Mouse (Mus musculus) megakaryocyte-erythroid progenitor cell, adult 5-6 weeks (primary cell): Measurements from ENCODE around the gene Galnt18. TPM values are rescaled to one million over a fixed set of nuclear protein-coding genes. Genes with fewer than 3 reads are reported as not detected.

Experiments used
- ATAC-seq: replicated peaks from 2 replicates; pipeline ENCODE4 v1.8.0; 2016; ENCODE audit warnings: mild to moderate bottlenecking, inconsistent platforms; ENCODE audit not compliant: severe bottlenecking, poor library complexity, low FRiP score, low TSS enrichment
- total RNA-seq, 2 experiments: library from RNA; stranded (forward) in 1 of 2; stranded (reverse) in 1 of 2; fragments of 200-1000, 215-1000 nt in 1 of 2; fragments of >200 nt in 1 of 2; fragmentation: Nextera tagmentation in 1 of 2; gene quantifications; 2 replicates each; pipeline ENCODE4 v1.2.3; 2014 to 2017

The Galnt18 gene
- total RNA-seq, 2 experiments from 2014 or later = not detected

GRCm38 (mm10) chr7:111601339-111602067 is 178.3 kb downstream of the Galnt18 start:
- no peak for ATAC-seq

GRCm38 (mm10) chr7:111600756-111601155 is 179.0 kb downstream of the Galnt18 start:
- no peak for ATAC-seq

DNA sequence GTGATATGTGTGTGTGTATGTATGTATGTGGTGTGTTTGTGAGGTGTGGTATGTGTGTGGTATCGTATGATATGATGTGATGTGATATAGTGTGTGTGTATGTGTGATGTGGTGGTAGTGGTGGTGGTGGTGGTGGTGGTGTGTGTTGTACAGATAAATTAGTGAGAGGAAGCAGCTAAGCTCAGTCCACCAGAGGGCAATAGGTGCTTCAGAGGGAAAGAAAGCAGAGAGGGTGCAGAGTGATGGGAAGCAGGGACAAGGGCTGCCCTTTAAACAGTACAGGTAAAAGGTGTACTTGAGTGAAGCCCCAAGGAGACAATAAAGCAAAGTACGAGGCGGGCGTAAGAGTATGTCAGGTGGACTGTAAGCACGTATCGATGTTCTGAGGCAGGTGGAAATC is 186.1 kb downstream of the Galnt18 start:
- ATAC-seq = no peak

- no peak for ATAC-seq
Observed at GRCm38 (mm10) chr7:111589506-111590125, 190.2 kb downstream of the Galnt18 start.

- ATAC-seq = no peak
Observed at GRCm38 (mm10) chr7:111588291-111588781, 191.4 kb downstream of the Galnt18 start.

- no peak for ATAC-seq
Observed at GRCm38 (mm10) chr7:111580547-111580946, 199.2 kb downstream of the Galnt18 start.

GRCm38 (mm10) chr7:111575096-111575495 is 204.7 kb downstream of the Galnt18 start:
- no peak for ATAC-seq

DNA sequence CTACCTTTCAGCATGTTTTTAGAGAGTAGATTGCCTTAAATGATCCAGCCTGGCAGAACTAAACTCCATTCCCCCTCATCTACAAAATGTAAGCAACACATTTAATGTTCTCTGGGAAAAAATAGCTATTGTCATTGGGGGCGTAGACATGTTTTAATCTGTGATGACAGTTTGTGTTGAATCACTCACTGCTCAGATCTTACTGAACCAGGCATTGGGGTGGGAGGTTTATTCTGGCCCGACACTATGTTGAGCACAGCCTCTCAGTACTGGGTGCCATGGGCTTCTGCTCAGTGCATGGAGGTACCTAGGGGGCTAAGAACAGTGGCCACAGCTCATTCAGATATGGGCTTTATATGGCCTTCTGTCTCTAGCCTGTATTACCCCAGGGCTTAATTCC is 207.4 kb downstream of the Galnt18 start:
- ATAC-seq = no peak

DNA sequence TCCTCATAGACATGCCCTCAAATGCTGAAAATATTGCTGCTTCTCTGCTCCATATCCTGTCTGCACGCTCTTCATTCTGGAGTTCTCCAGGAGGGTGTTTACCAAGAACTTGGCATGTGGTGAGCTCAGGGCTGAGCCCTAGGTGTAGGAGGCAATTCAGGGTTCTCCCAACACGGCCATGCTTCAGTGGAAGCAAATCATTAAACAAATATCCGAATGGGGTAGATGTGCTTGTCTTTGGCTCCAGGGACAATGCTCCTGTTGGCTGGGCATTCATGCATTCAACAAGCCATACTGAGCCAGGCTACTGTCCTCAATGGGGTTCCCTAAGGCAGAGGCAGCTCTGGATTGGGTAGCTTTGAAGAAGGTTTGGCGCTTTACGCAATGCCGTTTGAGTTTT is 212.9 kb downstream of the Galnt18 start:
- ATAC-seq = no peak

- no peak for ATAC-seq
Observed at GRCm38 (mm10) chr7:111563316-111564110, 216.3 kb downstream of the Galnt18 start.

DNA sequence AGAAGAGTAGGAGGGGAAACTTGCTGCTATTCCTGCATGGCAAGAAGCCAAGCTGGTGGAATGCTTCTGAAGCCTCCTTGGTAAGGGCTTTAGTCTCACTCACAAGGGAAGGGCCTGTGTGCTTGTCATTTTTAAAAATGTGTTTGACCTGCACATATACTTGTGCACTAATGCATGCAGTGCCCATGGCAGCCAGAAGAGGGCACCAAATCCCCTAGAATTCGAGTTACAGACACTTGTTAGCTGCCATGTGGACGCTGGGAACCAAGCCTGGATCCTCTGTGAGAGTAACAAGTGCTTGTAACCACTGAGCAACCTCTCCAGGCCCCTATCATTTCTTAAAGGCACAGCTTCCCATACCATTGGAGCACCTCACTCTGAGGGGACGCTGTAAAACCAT is 219.7 kb downstream of the Galnt18 start:
- ATAC-seq = no peak

DNA sequence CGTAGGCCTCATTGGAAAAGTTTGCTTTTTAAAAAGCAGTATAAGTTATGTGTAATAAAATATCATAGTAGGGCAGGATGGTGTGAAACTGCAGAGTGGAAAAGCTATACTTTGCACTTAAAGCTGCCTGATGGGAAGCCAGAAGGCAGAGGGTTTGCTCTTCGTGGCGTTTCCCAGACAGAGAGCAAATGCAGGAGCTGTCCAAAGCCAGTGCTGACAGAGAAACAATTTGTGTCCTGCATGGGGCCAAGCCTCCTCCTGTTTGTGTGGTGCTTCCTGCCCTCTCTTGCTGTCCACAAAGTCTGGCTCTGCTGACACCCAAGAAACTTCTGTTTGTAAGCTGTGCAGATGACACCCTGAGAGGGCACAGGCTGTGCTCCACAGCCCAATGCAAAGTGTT is 220.8 kb downstream of the Galnt18 start:
- no peak for ATAC-seq

- no peak for ATAC-seq
Observed at GRCm38 (mm10) chr7:111550987-111551386, 228.8 kb downstream of the Galnt18 start.

- no peak for ATAC-seq
Observed at GRCm38 (mm10) chr7:111547069-111547468, 232.7 kb downstream of the Galnt18 start.

DNA sequence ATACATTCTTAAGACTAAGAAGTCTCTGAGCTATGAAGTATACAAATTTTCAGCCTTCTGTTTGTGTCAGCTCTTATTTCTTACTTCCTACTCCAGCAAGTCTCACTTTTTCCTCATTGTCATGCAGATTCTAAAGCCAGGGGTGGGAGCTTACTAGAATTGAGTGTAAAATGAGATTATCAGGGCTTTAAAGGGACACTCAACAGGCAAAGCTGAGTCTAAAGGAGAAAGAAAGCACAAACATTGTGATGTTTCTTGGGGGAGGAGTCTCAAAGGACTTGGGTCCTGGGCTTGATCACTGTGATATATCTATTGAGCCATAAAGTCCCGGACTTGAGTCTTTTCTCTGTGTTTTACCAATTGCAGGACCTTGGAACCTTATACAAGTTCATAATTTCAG is 234.2 kb downstream of the Galnt18 start:
- no peak for ATAC-seq

GRCm38 (mm10) chr7:111537946-111538345 is 241.8 kb downstream of the Galnt18 start:
- no peak for ATAC-seq

GRCm38 (mm10) chr7:111534826-111535405 is 244.9 kb downstream of the Galnt18 start:
- no peak for ATAC-seq

- ATAC-seq = no peak
Observed at GRCm38 (mm10) chr7:111528961-111529643, 250.7 kb downstream of the Galnt18 start.

GRCm38 (mm10) chr7:111528462-111528861 is 251.3 kb downstream of the Galnt18 start:
- no peak for ATAC-seq
